Mouse (Mus musculus) hindbrain, embryonic 10.5 days (tissue): ENCODE measurements around the gene Gm37240. TPM values are rescaled to one million over a fixed set of nuclear protein-coding genes. Genes with fewer than 3 reads are reported as not detected.
"Not testable (repeated sequence)": the region's sequence is repeated elsewhere in the genome, so short reads cannot be mapped to it uniquely, and the experiment has no call there.

Experiments used
- DNase-seq: peaks from one replicate; pipeline ENCODE4 v3.0.0-alpha.2; 2017; ENCODE audit warnings: low spot score
- H3K27ac ChIP-seq: fragments of 300-500 bp; sonication (generic); 2 replicates; pipeline ENCODE4 v1.5.1; 2016; ENCODE audit warnings: mild to moderate bottlenecking, moderate library complexity
- H3K27me3 ChIP-seq: fragments of 300-500 bp; sonication (generic); 2 replicates; pipeline ENCODE4 v1.6.1; 2016; ENCODE audit warnings: mild to moderate bottlenecking; ENCODE audit not compliant: poor library complexity, insufficient read depth, severe bottlenecking
- H3K36me3 ChIP-seq: fragments of 300-500 bp; sonication (generic); 2 replicates; pipeline ENCODE4 v1.6.1; 2016; ENCODE audit warnings: mild to moderate bottlenecking, moderate library complexity
- H3K4me1 ChIP-seq: fragments of 300-500 bp; sonication (generic); replicated peaks from 2 replicates; pipeline ENCODE4 v1.6.1; 2016; ENCODE audit warnings: mild to moderate bottlenecking
- H3K4me3 ChIP-seq: fragments of 300-500 bp; sonication (generic); 2 replicates; pipeline ENCODE4 v1.5.1; 2016; ENCODE audit warnings: mild to moderate bottlenecking, moderate library complexity
- H3K9me3 ChIP-seq: fragments of 300-500 bp; sonication (generic); 2 replicates; pipeline ENCODE4 v1.6.1; 2016; ENCODE audit warnings: mild to moderate bottlenecking, moderate library complexity
- WGBS: fragments of 180-500 bp; shearing (Covaris S2); methylation state at CpG from one replicate; pipeline ENCODE4 v1.1.7; 2016; 5-methylcytosine and 5-hydroxymethylcytosine counted together
- polyA plus RNA-seq: library from polyadenylated mRNA; unstranded; fragments of >200 nt; fragmentation: Nextera tagmentation; extraction: Ambion mirVana; gene quantifications from 2 replicates; pipeline ENCODE4 v1.2.1, GENCODE M21; 2016

Gm37240 gene
- polyA plus RNA-seq, 1 experiment from 2014 or later, result 1.4 TPM

- DNase-seq, result no peak
- 93% methylated on average over 4 of the region's 4 CpGs for WGBS
These were observed 302.4 kb downstream of the Gm37240 start for GRCm38 (mm10) chr3:85584966-85585365.

GRCm38 (mm10) chr3:85583194-85583593 lies 304.1 kb downstream of the Gm37240 start:
- H3K36me3 ChIP-seq, result no peaks in the 10 kb centered on the region
- WGBS, result 94% methylated on average over 5 of the region's 5 CpGs
- no peak overlapping the region for H3K27ac ChIP-seq
- H3K27me3 ChIP-seq, result no peaks in the 10 kb centered on the region
- H3K4me1 ChIP-seq, result no peaks in the 10 kb centered on the region
- H3K4me3 ChIP-seq, result no peak overlapping the region
- H3K9me3 ChIP-seq, result no peaks in the 10 kb centered on the region
- no peak for DNase-seq

More at GRCm38 (mm10) chr3:85584966-85585365, 302.4 kb downstream of the Gm37240 start:
- no peaks in the 10 kb centered on the region for H3K9me3 ChIP-seq
- no peak overlapping the region for H3K4me3 ChIP-seq
- no peak overlapping the region for H3K27ac ChIP-seq
- no peaks in the 10 kb centered on the region for H3K36me3 ChIP-seq
- no peaks in the 10 kb centered on the region for H3K27me3 ChIP-seq
- no peaks in the 10 kb centered on the region for H3K4me1 ChIP-seq

GRCm38 (mm10) chr3:85582726-85583125 lies 304.6 kb downstream of the Gm37240 start:
- Histone ChIP-seq H3K27me3 (no peaks in the 10 kb centered on the region), H3K36me3 (no peaks in the 10 kb centered on the region), H3K4me1 (no peaks in the 10 kb centered on the region), H3K4me3 (no peak overlapping the region), H3K27ac (no peak overlapping the region), H3K9me3 (no peaks in the 10 kb centered on the region)
- WGBS, result 78% methylated on average over 2 of the region's 2 CpGs
- no peak for DNase-seq

- 4% methylated on average over 41 of the region's 41 CpGs for WGBS
- peak within 1 kb of the TSS; percentile 92 for H3K27ac ChIP-seq
- peak within 1 kb of the TSS; percentile 78 for H3K4me3 ChIP-seq
- H3K4me1 ChIP-seq, result no peaks in the 10 kb centered on the region; the same call in 1 of the 2 replicates
- no peaks in the 10 kb centered on the region for H3K27me3 ChIP-seq
- H3K9me3 ChIP-seq, result no peaks in the 10 kb centered on the region
- peak; percentile 95 for DNase-seq
- no peaks in the 10 kb centered on the region for H3K36me3 ChIP-seq
These were observed 313.2 kb downstream of the Gm37240 start, which contains the start of gene Gatb for GRCm38 (mm10) chr3:85573864-85574830. Gene Gatb (plus strand): TSS chr3:85574119.

DNA sequence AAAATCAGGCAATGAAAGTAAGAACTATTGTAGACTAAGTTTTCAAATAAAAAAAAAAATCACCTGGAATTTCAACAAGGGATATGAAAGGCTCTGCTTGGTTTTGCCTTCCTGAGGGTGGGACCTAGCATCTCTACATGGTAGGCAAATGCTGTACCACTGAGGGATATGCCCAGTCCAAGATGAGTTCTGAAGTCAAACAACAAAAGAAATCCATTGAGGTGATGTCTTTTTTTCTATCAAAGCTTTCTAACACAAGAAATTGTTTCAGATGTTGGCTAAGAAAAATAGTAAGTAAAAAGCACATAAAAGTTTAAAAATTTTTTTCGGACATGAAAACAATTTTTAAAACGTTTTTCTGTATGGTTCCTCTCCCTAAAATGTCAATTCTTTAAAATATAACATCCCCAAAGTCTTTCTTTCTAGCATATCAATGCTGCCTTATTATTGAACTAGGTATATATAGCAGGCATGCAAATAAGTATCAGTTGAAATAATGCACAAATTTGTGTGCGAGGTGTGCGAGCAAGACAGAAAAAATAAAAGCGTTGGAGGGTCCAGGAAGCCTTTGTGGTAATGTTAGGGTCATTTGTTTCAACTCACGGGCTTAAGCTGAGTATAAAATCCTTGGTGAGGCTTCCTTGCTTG lies 314.0 kb downstream of the Gm37240 start:
- no peaks in the 10 kb centered on the region for H3K27me3 ChIP-seq
- H3K4me1 ChIP-seq, result no peaks in the 10 kb centered on the region; the same call in 1 of the 2 replicates
- 24% methylated on average over 6 of the region's 6 CpGs for WGBS
- no peaks in the 10 kb centered on the region for H3K36me3 ChIP-seq
- peak overlapping the region; percentile 78 for H3K4me3 ChIP-seq
- DNase-seq, result no peak
- peak overlapping the region; percentile 92; the same call in 1 of the 2 replicates for H3K27ac ChIP-seq
- no peaks in the 10 kb centered on the region for H3K9me3 ChIP-seq

DNA sequence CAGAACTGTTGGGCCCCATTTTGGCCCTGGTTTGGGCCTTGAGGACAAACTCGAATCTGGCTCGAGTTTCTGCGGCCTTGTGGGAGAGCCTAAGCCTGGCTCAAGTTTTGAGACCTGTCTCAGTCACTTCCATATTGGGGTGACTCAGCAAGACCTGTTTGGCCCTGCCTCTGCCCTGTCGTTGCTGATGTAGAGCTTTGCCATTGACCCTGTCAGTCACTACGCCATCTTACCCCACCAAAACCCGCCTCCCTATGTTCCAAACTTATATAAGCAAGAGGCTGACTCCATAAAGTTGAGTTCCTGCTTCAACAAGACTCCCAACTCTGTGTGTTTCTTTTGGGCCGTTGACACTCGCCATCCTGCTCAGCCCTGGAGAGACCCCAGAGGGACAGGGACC lies 314.8 kb downstream of the Gm37240 start:
- H3K27ac ChIP-seq, DNase-seq, H3K27me3 ChIP-seq, H3K36me3 ChIP-seq, H3K4me3 ChIP-seq, H3K4me1 ChIP-seq, H3K9me3 ChIP-seq: not testable (repeated sequence)
- 90% methylated on average over 8 of the region's 8 CpGs for WGBS

DNA sequence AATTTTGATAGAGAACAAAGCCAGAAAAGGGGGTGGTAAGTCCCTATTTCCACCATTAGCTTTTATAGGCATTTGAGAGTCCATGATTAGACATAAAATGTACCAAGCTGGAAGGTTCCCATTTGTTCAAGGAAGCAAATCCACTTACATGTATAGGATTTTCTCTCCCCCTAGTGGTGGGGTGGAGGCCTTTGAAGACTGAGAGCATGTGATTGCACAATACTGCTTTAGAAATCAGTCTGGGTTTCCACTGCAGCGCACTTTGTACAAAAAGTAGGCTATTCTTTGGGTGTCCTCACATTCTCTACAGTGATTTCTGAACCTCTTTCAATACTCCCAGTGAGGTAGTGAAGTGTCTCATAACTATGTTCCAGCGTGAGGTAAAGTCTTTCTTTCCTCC lies 316.0 kb downstream of the Gm37240 start:
- no peak overlapping the region for H3K4me3 ChIP-seq
- H3K4me1 ChIP-seq, result no peaks in the 10 kb centered on the region; the same call in 1 of the 2 replicates
- no peaks in the 10 kb centered on the region for H3K27me3 ChIP-seq
- no peaks in the 10 kb centered on the region for H3K9me3 ChIP-seq
- no peaks in the 10 kb centered on the region for H3K36me3 ChIP-seq
- DNase-seq, result peak; percentile 34
- no peak overlapping the region for H3K27ac ChIP-seq
- WGBS, result 64% methylated on average over 2 of the region's 2 CpGs

- Histone ChIP-seq H3K36me3 (no peaks in the 10 kb centered on the region), H3K9me3 (no peaks in the 10 kb centered on the region), H3K27me3 (no peaks in the 10 kb centered on the region), H3K4me3 (no peak overlapping the region), H3K27ac (no peak overlapping the region), H3K4me1 (no peaks in the 10 kb centered on the region)
- WGBS, result 63% methylated on average over 2 of the region's 2 CpGs
- DNase-seq, result no peak
These were observed 322.7 kb downstream of the Gm37240 start for GRCm38 (mm10) chr3:85564603-85565002.

GRCm38 (mm10) chr3:85553731-85554277 lies 333.5 kb downstream of the Gm37240 start:
- Histone ChIP-seq H3K9me3 (no peaks in the 10 kb centered on the region), H3K27me3 (no peaks in the 10 kb centered on the region), H3K4me3 (no peak overlapping the region), H3K36me3 (no peaks in the 10 kb centered on the region), H3K4me1 (peaks cover 5% of the 10 kb centered on the region; the same call in 1 of the 2 replicates), H3K27ac (no peak overlapping the region)
- no peak for DNase-seq
- 88% methylated on average over 6 of the region's 6 CpGs for WGBS

GRCm38 (mm10) chr3:85551352-85551751 lies 336.0 kb downstream of the Gm37240 start:
- Histone ChIP-seq H3K4me3 (no peak overlapping the region), H3K4me1 (peaks cover 5% of the 10 kb centered on the region; the same call in 1 of the 2 replicates), H3K9me3 (no peaks in the 10 kb centered on the region), H3K27me3 (no peaks in the 10 kb centered on the region), H3K36me3 (no peaks in the 10 kb centered on the region), H3K27ac (no peak overlapping the region)
- DNase-seq, result no peak
- WGBS, result 75% methylated on average over 2 of the region's 2 CpGs

DNA sequence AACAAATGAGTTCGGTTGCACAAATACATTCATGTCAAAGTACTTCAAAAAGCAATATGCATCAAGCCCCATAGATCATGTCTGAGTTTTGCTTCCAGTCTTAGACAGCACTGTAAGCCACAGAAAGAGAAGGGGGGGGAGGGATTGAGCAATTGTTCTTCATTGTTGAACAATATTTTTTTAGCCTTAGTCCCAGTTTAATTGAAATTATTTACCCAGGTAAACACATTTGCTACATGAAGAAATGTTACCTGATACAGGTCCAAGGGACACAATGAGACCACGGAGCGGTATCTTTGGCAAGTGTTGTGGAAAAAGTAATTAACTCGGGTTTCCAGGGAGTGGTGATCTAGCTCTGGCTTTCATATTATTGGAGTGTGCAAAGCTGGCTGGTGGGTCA lies 337.0 kb downstream of the Gm37240 start:
- no peak for DNase-seq
- H3K27me3 ChIP-seq, result no peaks in the 10 kb centered on the region
- 92% methylated on average over 4 of the region's 4 CpGs for WGBS
- H3K27ac ChIP-seq, result no peak overlapping the region
- H3K36me3 ChIP-seq, result no peaks in the 10 kb centered on the region
- H3K4me1 ChIP-seq, result peaks cover 5% of the 10 kb centered on the region; the same call in 1 of the 2 replicates
- no peak overlapping the region for H3K4me3 ChIP-seq
- H3K9me3 ChIP-seq, result no peaks in the 10 kb centered on the region

DNA sequence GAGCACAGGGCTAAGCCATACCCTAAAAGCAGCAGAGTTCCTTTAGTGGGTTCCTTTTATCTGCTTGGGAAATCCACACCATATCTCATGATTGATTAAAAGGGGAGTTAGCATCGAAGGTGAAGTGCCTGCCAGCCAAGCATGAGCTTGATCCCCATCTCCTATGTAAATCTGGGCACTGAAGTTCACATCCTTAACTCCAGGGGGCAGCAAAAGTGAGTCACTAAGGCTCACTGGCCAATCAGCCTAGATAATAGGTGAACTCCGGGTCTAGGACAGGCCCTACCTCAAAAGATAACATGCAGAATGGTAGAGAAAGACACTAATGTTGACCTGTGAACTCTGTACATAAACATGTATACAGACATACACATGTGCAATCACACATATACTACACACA lies 343.7 kb downstream of the Gm37240 start:
- WGBS, result 77% methylated on average over 2 of the region's 2 CpGs
- DNase-seq, result peak; percentile 18
- Histone ChIP-seq H3K27me3 (no peaks in the 10 kb centered on the region), H3K9me3 (no peaks in the 10 kb centered on the region), H3K36me3 (no peaks in the 10 kb centered on the region), H3K4me3 (no peak overlapping the region), H3K27ac (no peak overlapping the region), H3K4me1 (no peaks in the 10 kb centered on the region)

DNA sequence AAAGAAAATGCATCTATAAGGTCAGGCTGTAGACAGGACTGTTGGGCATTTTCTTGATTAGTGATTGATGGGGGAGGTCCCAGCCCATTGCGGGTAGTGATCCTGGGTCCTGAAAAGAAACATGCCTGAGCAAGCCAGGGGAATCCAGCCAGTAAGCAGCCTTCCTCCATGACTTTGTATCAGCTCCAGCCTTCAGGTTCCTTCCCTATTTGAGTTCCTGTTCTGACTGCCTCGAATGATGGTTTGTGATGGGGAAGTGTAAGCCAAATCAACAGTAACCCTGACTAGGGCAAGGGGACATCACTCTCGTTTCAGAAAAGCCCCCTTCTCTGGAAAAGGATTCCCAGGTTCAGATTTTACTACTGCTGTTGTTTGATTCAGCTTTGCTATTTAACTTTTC lies 344.6 kb downstream of the Gm37240 start:
- no peak for DNase-seq
- Histone ChIP-seq H3K27me3 (no peaks in the 10 kb centered on the region), H3K4me1 (no peaks in the 10 kb centered on the region), H3K4me3 (no peak overlapping the region), H3K36me3 (no peaks in the 10 kb centered on the region), H3K27ac (no peak overlapping the region), H3K9me3 (no peaks in the 10 kb centered on the region)
- 72% methylated on average over 3 of the region's 3 CpGs for WGBS
